In genomic region chr16:37652654-37653053, GRCm38 (mm10) we compare ENCODE assay signal across 8 mouse cellular contexts. TPM values are rescaled to one million over a fixed set of nuclear protein-coding genes. Genes with fewer than 3 reads are reported as not detected.
DNase-seq lines count a peak whose midpoint lies in the region; ATAC-seq and TF ChIP-seq lines count a peak whose summit lies in the region.
"Had no signal": no experiment of that assay in that cellular context is flagged by ENCODE, and none has a peak within 500 bp of the region (broad histone marks: within the 10 kb centered on the region; RNA-seq: fewer than 3 reads in every experiment).

No protein-coding gene starts in this region.

- no peaks in the 10 kb centered on the region for H3K9me3 ChIP-seq in lung, embryonic 14.5 days (ENCODE audit: low read depth, low read length)
- no peaks in the 10 kb centered on the region for H3K9me3 ChIP-seq in forebrain, embryonic 14.5 days (replicated peaks; ENCODE audit: control insufficient read depth, low read length)
- H3K9me3 ChIP-seq in kidney, postnatal 0 days (replicated peaks; ENCODE audit: low read length), result no peaks in the 10 kb centered on the region
- no peaks in the 10 kb centered on the region for H3K9me3 ChIP-seq in neural tube, embryonic 13.5 days

- 0 out of 2 replicates have a peak overlapping the region, but pooled peaks have one; percentile 71 for H3K4me3 ChIP-seq in lung, embryonic 14.5 days (ENCODE audit: low read depth, low read length)
- no peak overlapping the region for H3K4me3 ChIP-seq in forebrain, embryonic 14.5 days (ENCODE audit: low read depth, low read length)
- H3K4me3 ChIP-seq in kidney, postnatal 0 days (replicated peaks; ENCODE audit: low read depth, low read length), result no peak overlapping the region
- H3K4me3 ChIP-seq in neural tube, embryonic 13.5 days, result peak overlapping the region; percentile 83

- H3K27me3 ChIP-seq in lung, embryonic 14.5 days (ENCODE audit: insufficient read depth, low read length), result no peaks in the 10 kb centered on the region
- no peaks in the 10 kb centered on the region for H3K27me3 ChIP-seq in forebrain, embryonic 14.5 days (replicated peaks; ENCODE audit: control insufficient read depth, insufficient read depth, low read length)
- no peaks in the 10 kb centered on the region for H3K27me3 ChIP-seq in kidney, postnatal 0 days (ENCODE audit: insufficient read depth, low read length)
- H3K27me3 ChIP-seq in neural tube, embryonic 13.5 days, result no peaks in the 10 kb centered on the region

- no peak for TF ChIP-seq CTCF in lung, embryonic 14.5 days (IDR thresholded peaks at IDR 0.05; ENCODE audit: low read depth)
- TF ChIP-seq CTCF in kidney, postnatal 0 days (IDR thresholded peaks at IDR 0.05; ENCODE audit: low read depth), result no peak

- H3K27ac ChIP-seq in lung, embryonic 14.5 days (ENCODE audit: low read depth), result no peak overlapping the region
- H3K27ac ChIP-seq in forebrain, embryonic 14.5 days (ENCODE audit: low read depth, low read length), result no peak overlapping the region
- no peak overlapping the region for H3K27ac ChIP-seq in kidney, postnatal 0 days
- no peak overlapping the region for H3K27ac ChIP-seq in neural tube, embryonic 13.5 days (replicated peaks)

- peak overlapping the region; percentile 56 for H3K4me2 ChIP-seq in lung, embryonic 14.5 days
- H3K4me2 ChIP-seq in forebrain, embryonic 14.5 days (ENCODE audit: low read length), result peak overlapping the region; percentile 67
- peak overlapping the region; percentile 67; the same call in 1 of the 2 replicates for H3K4me2 ChIP-seq in kidney, postnatal 0 days (ENCODE audit: low read length)
- peak overlapping the region; percentile 68 for H3K4me2 ChIP-seq in neural tube, embryonic 13.5 days

- no peak for DNase-seq in lung, embryonic 14.5 days
- DNase-seq in lung, postnatal 36 days, result no peak
- DNase-seq in forebrain, embryonic 14.5 days (ENCODE audit: low spot score), result no peak
- DNase-seq in kidney, postnatal 0 days (ENCODE audit: low spot score), result no peak
- no peak for DNase-seq in cerebellum, adult 8-10 months
- DNase-seq: lung, adult 18-20 months had no signal

- H3K4me1 ChIP-seq in lung, embryonic 14.5 days (ENCODE audit: insufficient read depth), result peaks cover 6% of the 10 kb centered on the region; the same call in 1 of the 2 replicates
- H3K4me1 ChIP-seq in forebrain, embryonic 14.5 days (ENCODE audit: control insufficient read depth, insufficient read depth, low read length), result peaks cover 8% of the 10 kb centered on the region
- H3K4me1 ChIP-seq in kidney, postnatal 0 days (replicated peaks; ENCODE audit: insufficient read depth, low read length), result peaks cover 16% of the 10 kb centered on the region; the same call in 1 of the 2 replicates
- H3K4me1 ChIP-seq in neural tube, embryonic 13.5 days (replicated peaks), result peaks cover 43% of the 10 kb centered on the region

- no peak overlapping the region for H3K9ac ChIP-seq in lung, embryonic 14.5 days
- H3K9ac ChIP-seq in forebrain, embryonic 14.5 days (ENCODE audit: low read length), result no peak overlapping the region; the same call in 1 of the 2 replicates
- no peak overlapping the region for H3K9ac ChIP-seq in kidney, postnatal 0 days (ENCODE audit: low read depth, low read length)
- 0 out of 2 replicates have a peak overlapping the region, but pooled peaks have one; percentile 94 for H3K9ac ChIP-seq in neural tube, embryonic 13.5 days

- WGBS in lung, embryonic 14.5 days, result 73% methylated on average over 5 of the region's 5 CpGs
- 70% methylated on average over 5 of the region's 5 CpGs for WGBS in forebrain, embryonic 14.5 days
- WGBS in kidney, postnatal 0 days, result 55% methylated on average over 5 of the region's 5 CpGs
- WGBS in neural tube, embryonic 13.5 days, result 85% methylated on average over 5 of the region's 5 CpGs

- no peak for ATAC-seq in lung, embryonic 14.5 days (ENCODE audit: insufficient read depth)
- ATAC-seq in forebrain, embryonic 14.5 days, result no peak
- ATAC-seq in kidney, postnatal 0 days (replicated peaks; ENCODE audit: low FRiP score, low read depth), result no peak
- ATAC-seq in neural tube, embryonic 13.5 days (ENCODE audit: low read depth), result no peak
- no peak for ATAC-seq in frontal cortex, adult (ENCODE audit: low TSS enrichment)

- peaks cover 7% of the 10 kb centered on the region for H3K36me3 ChIP-seq in lung, embryonic 14.5 days (ENCODE audit: insufficient read depth)
- peaks cover 6% of the 10 kb centered on the region for H3K36me3 ChIP-seq in forebrain, embryonic 14.5 days (ENCODE audit: control insufficient read depth, insufficient read depth, low read length)
- H3K36me3 ChIP-seq in kidney, postnatal 0 days (ENCODE audit: insufficient read depth, low read length), result 0 out of 2 replicates have a peak, but pooled peaks cover 6% of the 10 kb centered on the region
- H3K36me3 ChIP-seq in neural tube, embryonic 13.5 days, result peaks cover 8% of the 10 kb centered on the region

RNA-seq across cellular contexts. Expression of gene Ndufb4, which starts 1.6 kb away (rescaled TPM):
- 54.4 and 61.7 TPM in 2 replicates for polyA plus RNA-seq in lung, embryonic 14.5 days (2014; fragmentation: Nextera tagmentation; extraction: Ambion mirVana)
- polyA plus RNA-seq in forebrain, embryonic 14.5 days (2014; fragmentation: Nextera tagmentation; extraction: Ambion mirVana), result 66.3 and 71.1 TPM in 2 replicates
- 142 and 159 TPM in 2 replicates for polyA plus RNA-seq in kidney, postnatal 0 days (2015; fragmentation: Nextera tagmentation; extraction: Ambion mirVana)
- polyA plus RNA-seq in neural tube, embryonic 13.5 days (2015; fragmentation: Nextera tagmentation; extraction: Ambion mirVana), result 68.9 and 85.0 TPM in 2 replicates

Comparison
In these comparisons a context has a peak if more than half of its experiments do, and no peak if none do; other contexts are left out.
1. H3K4me3 ChIP-seq: peak in lung, embryonic 14.5 days (single experiment) and neural tube, embryonic 13.5 days (single experiment); none in forebrain, embryonic 14.5 days (single experiment) and kidney, postnatal 0 days (single experiment).
2. Peak in every context shown above with its lines, with median percentiles within 50 percentile points of each other: H3K4me2 ChIP-seq.